Mouse (Mus musculus) cerebellum, adult 9-11 months (tissue): ENCODE measurements around the gene Sdf2l1.
"Not testable (repeated sequence)": the region's sequence is repeated elsewhere in the genome, so short reads cannot be mapped to it uniquely, and the experiment has no call there.

Source experiments
- DNase-seq: peaks from one replicate; pipeline ENCODE4 v3.0.0; 2022

Sdf2l1 gene

GRCm38 (mm10) chr16:17132089-17132905, at the start of gene Sdf2l1:
Sdf2l1 (minus strand) TSS chr16:17132383.
- DNase-seq = peak; percentile 97

GRCm38 (mm10) chr16:17181382-17181781, 49.2 kb upstream of the Sdf2l1 start:
- DNase-seq = no peak

- no peak for DNase-seq
Observed at GRCm38 (mm10) chr16:17179706-17180105, 47.5 kb upstream of the Sdf2l1 start.

- DNase-seq = no peak
Observed at GRCm38 (mm10) chr16:17177623-17178170, 45.5 kb upstream of the Sdf2l1 start.

GRCm38 (mm10) chr16:17175765-17176164, 43.6 kb upstream of the Sdf2l1 start:
- DNase-seq = no peak

GRCm38 (mm10) chr16:17168049-17168448, 35.9 kb upstream of the Sdf2l1 start:
- no peak for DNase-seq

GRCm38 (mm10) chr16:17167179-17167578, 35.0 kb upstream of the Sdf2l1 start:
- DNase-seq = no peak

- DNase-seq = not testable (repeated sequence)
Observed at GRCm38 (mm10) chr16:17165478-17165877, 33.3 kb upstream of the Sdf2l1 start.

GRCm38 (mm10) chr16:17154346-17154745, 22.2 kb upstream of the Sdf2l1 start:
- no peak for DNase-seq

GRCm38 (mm10) chr16:17151874-17152273, 19.7 kb upstream of the Sdf2l1 start:
- no peak for DNase-seq

GRCm38 (mm10) chr16:17150520-17151258, 18.5 kb upstream of the Sdf2l1 start:
- DNase-seq = no peak

- DNase-seq = peak; percentile 44
Observed at GRCm38 (mm10) chr16:17148084-17148483, 15.9 kb upstream of the Sdf2l1 start.

- DNase-seq = peak; percentile 39
Observed at GRCm38 (mm10) chr16:17147391-17147929, 15.3 kb upstream of the Sdf2l1 start.

GRCm38 (mm10) chr16:17146772-17147235, 14.6 kb upstream of the Sdf2l1 start, which contains the start of gene Ccdc116:
Ccdc116 (minus strand) TSS chr16:17147229.
- peak; percentile 88 for DNase-seq

- DNase-seq = no peak
Observed at GRCm38 (mm10) chr16:17144339-17144738, 12.2 kb upstream of the Sdf2l1 start, which contains the start of gene Ydjc. Ydjc (plus strand) TSS chr16:17144621.

- DNase-seq = no peak
Observed at GRCm38 (mm10) chr16:17137355-17137754, 5.2 kb upstream of the Sdf2l1 start.

- DNase-seq = no peak
Observed at GRCm38 (mm10) chr16:17132906-17133200, 670 bp upstream of the Sdf2l1 start.

GRCm38 (mm10) chr16:17131191-17132088, 743 bp downstream of the Sdf2l1 start:
- DNase-seq = peak; percentile 53

GRCm38 (mm10) chr16:17127292-17127691, 4.9 kb downstream of the Sdf2l1 start:
- DNase-seq = no peak

- peak; percentile 65 for DNase-seq
Observed at GRCm38 (mm10) chr16:17124871-17125520, 7.2 kb downstream of the Sdf2l1 start, which contains the start of gene 2610318N02Rik. 2610318N02Rik (minus strand) TSS chr16:17125167.

- no peak for DNase-seq
Observed at GRCm38 (mm10) chr16:17124119-17124870, 7.9 kb downstream of the Sdf2l1 start.
